Mouse (Mus musculus) neutrophil, adult 5-6 weeks (primary cell): ENCODE results near the gene Slc46a3. TPM values are rescaled to one million over a fixed set of nuclear protein-coding genes. Genes with fewer than 3 reads are reported as not detected.

ENCODE experiments used
- ATAC-seq: fragments of 151-379, 151-347 bp; 2 replicates; pipeline ENCODE4 v1.8.0; 2017; ENCODE audit warnings: mild to moderate bottlenecking, moderate TSS enrichment; ENCODE audit not compliant: insufficient number of reproducible peaks, poor library complexity, low FRiP score, severe bottlenecking; ENCODE audit errors: extremely low read depth
- total RNA-seq: library from RNA; stranded (forward); fragments of 200-1000 nt; gene quantifications from 2 replicates; pipeline ENCODE4 v1.2.3, GENCODE M21; 2017

The Slc46a3 gene
- 10.2 and 16.6 TPM in 2 replicates for total RNA-seq

DNA sequence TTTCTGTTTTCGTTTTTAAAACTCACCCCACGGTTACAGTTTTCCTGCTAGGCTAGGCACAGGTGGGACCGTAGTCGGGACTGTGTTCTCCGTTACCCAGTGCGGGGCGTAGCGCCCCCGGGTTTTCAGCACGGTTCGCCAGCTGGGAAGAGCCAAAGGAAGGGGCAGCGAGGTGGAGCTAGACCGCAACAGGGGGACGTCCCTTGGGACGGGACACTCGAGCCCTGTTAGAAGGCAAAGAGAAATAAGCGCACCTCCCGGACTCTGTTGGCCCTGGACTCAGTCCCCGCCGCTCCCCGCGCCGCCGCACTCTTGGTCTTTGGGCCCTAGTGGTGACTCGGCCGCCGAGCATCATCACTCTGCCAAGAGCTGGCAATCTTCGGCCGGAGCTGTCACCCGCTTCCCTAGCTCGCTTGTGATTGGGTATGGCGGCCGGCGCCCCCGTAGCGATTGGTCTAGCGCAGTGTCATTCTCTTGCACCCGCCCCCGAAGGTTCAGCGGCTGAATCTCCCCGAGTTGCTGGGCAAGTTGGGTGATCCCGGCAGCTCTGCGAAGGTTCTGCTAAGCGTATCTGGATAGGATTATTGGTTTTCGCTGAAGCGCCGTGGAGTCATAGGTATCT lies at the start of gene Slc46a3:
Gene Slc46a3 (minus strand): TSS at position 361 of the 622 bp plus-strand sequence.
- peak; percentile 86 for ATAC-seq

DNA sequence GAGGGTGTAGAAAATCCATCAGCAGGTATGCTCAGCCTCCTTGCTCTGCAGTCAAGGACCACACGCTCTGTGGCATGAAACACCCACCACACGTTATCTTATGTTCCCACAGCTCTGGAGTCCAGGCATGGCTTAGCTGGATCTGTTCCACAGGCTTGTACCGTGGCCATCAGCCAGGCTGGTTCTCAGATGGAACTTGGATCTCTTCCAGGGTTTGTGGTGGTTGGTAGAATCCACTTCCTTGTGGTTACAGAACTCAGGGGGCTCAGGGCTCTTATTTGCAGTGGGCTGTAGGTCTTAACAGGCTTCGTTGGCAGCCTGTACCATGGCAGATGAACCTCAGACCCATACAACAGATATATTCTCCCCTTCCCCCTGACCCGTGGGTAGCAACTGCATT lies 44.6 kb upstream of the Slc46a3 start:
- no peak for ATAC-seq

DNA sequence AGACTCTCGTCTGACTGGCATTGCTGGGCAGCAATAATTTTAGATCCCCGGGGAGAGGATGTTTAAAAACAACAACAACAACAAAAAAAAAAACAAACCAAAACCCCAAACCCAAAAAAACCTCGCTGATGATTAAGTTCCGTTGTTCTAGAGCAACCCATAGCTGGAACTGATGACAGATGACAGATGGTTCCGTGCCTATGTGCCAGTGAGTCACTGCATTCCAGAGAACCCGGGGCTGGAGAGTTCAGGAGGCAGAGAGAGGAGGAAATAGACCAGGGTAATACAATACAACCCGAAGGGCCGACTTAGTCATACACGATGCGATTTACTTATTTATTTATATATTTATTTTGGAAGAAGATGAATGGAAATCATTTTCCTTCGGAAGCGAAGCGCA lies 40.5 kb upstream of the Slc46a3 start:
- ATAC-seq: no peak

DNA sequence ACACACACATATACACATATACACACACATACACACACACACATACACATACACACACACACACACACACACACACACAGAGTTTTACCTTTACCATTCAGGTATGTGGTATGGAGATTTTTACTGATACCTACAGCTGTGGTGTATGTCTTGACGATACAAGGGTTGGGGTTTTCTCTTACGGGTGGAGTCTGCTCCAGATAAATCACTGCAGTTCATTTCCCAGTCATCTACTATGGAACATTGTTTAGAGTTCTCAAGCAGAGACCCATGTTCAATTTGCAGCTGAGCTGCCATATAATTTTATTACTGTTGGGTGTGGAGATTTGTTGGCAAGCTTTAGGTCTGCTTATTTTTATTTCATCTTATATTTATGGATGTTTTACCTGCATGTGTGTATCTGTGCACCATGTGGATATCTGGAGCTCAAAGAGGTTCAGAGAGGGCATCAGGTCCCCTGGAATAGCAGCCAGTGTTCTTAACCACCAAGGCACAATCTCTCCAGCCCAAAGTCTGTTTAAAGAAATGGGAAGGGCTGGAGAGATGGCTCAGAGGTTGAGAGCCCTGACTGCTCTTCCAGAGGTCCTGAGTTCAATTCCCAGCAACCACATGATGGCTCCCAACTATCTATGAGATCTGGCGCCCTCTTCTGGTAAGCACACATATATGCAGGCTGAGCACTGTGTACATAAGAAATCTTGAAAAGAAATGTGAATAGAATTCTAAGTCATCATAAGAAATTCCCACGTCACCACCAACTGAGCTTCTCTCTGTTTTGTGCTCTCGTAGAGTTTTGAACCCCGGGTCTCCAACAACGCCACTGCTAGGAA lies 34.3 kb upstream of the Slc46a3 start:
- ATAC-seq: no peak

DNA sequence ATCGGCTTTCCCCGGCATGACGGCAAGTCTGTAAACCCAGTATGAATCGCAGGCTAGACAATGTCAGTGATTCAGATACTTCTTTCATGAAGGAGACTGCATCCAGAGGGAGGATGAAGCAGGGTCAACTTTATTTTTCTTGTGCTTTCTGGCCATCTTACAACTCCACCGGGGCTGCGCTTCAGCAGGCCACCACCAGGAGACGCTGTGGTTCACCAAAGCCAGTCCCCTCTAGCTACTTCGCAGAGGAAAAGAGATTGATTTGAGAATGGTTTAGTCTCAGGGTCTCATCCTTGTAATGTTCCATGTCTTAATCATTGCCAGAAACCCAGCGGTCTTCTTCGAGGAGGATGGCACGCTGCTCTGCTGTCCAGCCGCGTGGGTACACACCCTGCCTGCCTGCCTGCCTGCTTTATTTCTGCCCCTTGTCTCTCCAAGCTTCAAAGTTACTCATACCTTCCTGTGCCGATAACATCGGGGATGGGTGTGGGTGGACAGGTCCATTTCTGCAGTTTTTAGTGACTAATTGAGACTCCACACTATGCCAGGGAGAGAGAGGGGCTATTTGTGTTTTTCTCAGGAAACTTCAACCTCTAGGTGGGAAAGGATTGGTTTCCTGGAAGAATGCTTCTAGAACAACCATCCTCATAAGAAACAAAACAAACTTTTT lies 31.5 kb upstream of the Slc46a3 start:
- no peak for ATAC-seq

DNA sequence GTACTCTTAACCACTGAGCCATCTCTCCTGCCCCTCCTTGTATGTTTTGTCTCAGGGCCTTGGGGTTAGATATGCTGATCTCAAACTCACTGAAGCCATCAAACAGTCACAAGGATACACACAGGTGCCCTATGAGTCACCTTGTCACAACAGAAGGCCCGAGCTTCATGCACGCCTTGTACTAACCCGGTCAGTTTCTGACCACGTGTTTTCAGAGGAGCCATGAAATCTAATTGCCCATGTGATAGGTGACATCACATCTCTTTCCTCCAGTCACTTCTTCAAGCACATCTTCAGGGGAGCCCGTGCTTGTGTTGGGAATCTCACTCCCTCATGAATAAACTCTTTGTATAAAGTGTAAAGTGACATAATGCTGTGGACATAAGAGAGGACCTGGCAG lies 30.0 kb upstream of the Slc46a3 start:
- no peak for ATAC-seq

DNA sequence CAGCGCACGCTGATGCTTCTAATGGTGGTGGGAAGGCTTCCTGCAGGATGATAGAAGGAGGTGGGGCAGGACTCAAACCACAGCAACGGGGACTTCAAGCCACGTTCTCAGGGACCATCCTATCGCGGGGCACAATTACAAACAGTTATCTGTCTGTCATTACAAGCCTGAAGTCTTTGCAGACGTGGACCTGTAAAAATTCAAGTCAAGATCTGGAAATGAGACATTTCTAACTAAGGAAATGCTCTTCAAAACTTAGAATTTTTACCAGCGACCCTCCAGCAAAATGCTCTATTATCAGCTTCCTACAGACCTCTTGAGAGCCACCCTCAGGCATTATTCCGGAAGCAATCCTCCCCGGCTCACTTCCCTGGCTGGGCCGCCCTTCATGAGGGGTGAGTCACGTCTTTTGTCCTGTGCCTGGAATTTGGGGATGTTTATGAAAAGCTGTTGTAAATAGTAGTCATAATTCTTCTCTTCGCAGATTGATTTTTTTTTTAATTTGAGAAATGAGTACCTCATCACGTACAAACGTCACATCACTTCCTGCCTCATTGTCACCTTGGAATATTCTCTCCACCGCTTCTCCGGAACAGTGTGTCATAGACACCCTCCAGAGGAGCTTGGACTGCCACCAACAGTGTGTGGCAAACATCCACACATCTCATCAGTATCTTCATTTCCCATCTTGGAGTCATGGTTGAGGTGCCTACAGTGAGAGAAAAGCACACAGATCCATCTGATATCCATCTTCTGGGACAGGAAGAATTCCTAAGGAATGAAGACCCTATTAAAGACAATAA lies 23.6 kb upstream of the Slc46a3 start:
- no peak for ATAC-seq

DNA sequence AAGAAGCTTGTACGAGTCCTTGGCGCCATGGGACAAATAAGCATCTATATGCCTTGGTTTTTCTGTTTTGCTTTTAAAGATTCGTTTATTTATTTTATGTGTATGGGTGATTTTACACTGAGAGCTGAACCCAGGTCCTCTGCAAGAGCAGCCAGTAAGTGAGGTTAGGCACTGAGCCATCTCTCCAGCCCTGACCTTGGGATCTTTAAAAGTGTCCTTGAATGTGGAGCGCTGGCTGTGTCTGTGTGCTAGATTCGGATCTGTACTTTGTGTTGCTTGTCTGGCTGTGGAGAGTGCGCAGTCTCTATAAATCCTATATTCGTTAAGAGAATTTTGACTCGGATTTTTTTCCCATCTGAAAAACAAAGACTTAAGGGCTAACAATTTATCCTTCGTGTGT lies 21.6 kb upstream of the Slc46a3 start:
- no peak for ATAC-seq

DNA sequence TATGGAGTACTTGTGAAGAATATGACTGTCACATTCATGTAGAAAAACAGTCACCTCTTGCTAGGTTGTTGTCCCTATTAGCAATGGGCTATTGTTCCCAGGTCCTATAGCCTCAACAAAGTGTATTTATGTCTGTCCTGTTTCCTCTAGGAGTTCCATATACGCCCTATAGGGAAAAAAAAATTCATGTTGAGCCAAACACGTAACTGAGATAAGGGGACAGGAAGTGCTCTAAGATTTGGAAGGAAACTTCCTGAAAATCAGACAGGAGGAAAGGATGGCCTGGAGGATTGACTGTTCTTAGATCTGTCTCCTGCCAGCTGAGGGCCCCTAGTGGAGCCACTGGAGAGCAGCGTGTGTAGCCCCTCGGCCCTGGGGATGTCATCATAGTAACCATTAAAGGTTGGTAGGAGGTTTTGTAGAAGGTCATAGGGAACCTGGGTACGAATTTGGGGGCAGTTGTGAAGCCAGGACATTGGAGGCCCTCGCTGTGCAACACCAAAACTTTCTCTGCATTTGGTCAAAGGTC lies 20.5 kb upstream of the Slc46a3 start:
- ATAC-seq: no peak

DNA sequence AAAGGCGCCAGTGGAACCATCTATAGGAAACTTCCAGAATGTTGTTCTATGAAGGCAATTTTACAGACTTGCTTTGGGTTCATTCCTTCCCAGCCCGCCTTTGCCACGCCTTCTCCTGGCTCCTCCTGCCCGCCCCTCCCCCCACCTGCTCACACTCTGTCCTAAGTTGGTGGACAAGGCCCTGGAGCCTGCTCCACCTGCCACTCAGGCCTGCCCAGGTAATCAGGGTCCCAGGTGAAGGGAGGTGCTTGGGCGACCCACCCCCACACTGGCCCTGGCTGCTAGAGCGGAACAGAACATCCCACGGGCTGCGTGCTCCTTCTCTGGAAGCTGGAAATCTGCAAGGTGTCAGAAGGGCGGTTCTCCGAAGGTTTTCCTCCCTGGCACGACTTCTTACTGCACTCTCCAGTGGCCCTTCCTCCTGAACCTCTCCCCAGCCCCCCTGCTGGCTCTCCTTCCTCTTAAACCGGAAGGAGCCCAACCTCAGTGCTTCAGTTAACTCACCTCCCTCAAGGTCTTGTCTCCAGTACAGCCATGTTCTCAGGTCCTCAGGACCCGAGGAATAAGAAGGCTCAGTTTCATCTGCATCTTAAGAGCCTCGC lies 18.7 kb upstream of the Slc46a3 start:
- no peak for ATAC-seq

DNA sequence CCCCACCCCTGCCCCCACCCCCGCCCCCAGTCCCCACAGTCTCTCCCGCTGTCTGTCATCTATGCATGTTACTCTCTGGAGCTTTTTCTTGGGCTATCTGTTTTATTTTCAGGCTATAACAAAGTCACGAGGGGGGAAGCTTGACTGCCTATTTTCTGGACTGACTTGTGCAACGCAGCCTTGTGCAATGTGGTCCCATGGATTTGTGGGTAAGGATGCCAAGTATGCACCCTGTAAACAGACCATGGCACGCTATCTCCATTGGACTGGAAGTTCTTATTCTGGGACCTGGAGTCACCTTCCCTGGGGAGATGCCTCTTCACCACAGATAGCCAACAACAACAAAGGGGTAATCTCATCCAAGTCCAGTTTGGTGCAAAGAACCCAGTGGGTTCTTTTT lies 17.1 kb upstream of the Slc46a3 start:
- ATAC-seq: no peak

DNA sequence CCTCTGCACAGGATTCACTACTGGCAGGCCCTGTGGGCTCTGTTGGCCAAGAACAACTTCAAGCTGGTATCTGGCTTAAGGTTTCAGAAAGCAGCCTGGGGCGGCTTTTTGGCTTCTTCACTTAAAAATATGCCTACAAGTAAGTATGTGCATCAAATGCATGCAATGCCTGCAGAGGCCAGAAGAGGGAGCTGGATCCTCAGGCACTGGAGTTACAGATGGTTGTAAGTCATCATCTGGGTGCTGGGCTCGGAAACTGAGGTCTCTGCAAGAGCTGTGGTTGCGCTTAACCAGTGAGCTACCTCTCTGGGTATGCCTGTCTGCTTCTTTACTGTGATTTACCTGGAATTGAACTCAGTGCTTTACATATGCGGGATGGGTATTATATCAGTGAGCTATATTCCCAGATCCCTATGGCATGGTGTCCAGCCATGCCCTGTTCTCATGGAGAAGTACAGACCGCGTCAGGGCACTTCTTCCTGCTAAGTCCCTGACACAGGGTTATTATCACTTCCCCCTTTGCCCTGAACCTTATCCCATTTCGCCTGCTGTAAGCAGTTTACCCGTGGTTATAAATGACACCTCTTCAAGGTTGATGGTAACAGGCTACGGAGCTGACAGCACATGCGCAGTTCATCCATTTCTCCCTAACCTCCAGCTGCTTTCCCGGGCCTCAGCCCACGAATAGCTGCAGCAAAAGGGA lies 16.3 kb upstream of the Slc46a3 start:
- no peak for ATAC-seq

DNA sequence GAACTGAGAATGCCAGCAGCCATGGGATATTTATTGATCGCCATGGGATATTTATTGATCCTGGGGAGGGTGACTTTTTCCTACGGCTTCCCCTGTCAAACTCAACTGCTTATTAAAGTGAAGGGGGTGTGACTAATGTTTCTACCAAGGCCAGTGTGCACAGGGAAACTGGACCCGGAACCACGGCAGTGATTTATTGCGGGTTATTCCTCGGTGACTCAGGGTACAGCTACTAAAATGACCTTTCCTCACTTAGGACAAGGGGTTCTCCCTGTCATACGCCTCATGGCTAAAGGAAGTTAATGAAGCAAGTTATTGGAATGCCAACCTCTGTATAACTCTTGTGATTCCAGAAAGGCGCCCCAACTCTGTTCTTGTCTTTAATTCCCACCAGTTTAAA lies 13.2 kb upstream of the Slc46a3 start:
- ATAC-seq: no peak

DNA sequence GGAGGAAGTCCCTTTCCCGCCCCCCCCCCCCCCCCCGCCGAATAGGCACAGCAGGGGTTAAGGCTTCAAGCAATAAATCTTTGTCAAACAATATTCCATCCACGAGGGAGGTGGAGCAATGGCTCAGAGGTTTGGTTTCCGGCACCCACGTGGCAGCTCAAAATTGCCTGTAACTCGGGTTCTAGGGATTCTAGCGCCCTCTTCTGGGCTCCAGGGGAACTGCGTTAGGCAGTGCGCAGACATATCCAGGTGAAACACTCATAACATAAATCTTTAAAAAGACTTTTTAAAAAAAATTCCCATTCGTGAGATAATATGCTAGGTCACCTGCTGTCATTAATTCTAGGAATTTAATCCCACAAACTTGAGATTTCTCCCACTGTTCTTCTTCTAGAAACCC lies 12.5 kb upstream of the Slc46a3 start:
- ATAC-seq: no peak

DNA sequence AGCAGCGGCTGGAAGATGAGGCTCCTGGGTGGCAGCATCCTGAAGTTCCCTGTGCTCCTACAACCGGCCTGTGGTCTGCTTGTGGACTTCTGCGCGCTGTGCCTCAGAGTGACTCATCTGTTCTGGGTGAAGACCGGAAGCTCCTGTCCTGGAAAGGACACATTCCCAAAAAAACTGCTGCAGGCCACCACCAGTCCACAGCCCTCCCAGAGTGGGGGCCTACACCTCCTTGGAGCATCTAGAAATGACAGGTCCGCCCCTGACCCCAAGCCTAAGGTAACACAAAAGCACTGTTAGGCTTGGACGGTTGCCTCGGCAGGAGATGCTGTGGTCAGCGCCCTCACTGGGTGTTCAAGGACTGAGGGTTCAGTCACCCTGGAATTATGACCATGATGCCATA lies 8.6 kb upstream of the Slc46a3 start:
- no peak for ATAC-seq

DNA sequence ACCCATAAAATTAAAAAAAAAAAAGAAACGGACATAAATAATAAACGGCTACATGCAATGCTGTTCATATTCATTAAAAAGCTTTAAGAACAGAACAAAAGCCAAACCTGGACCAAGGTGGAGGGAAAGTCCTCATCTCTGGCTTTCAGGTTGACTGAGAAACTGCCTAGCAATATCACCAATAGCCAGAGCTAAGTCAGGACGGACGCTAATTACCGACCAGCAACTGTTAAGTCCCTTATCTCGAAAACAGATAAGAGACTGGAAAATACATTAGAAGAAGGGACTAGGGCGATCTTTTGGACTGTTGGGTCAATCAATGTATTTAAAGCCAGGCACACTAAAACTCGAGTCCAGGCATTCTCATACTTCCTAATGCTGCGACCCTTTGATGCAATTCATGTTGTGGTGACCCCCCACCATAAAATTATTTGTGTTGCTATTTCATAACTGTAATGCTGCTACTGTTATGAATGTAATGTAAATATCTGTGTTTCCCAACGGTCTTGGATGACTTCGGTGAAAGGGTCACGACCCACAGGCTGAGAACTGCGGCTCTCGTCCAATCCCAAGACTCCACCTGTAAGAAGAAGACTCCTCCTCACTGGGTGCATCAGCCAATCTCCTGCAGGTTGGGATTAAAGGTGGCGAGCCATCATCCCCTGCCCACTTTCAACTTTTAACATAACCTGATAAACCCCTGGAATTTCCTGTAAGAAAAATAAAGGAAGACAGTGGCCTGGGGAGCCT lies 7.6 kb upstream of the Slc46a3 start:
- ATAC-seq: no peak

DNA sequence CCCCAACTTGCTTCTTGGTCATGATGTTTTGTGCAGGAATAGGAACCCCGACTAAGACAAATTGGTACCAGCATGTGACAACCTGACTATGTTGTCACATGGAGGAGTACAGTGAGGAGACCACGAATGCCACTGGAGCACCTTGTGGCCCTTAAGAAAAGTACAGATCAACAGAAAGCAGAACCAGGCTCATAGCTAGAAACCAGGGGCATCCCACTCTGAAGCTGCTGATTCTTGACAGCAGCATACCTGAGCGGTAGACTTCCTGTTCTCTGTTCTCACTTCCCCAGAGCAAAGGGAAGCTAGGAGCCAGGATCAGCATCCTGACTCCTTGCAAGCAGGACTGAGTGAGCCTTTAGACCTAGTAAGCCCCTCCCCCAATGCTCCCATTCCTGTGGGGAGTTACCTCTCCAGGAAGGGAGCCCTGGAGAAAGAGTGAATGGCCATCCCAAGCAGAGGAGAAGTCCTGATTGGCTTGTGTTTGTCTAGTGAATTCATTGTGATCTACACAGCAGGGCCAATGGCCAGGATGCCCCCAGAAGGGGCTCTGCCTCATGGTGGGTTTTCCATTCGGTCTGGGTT lies 4.4 kb upstream of the Slc46a3 start:
- ATAC-seq: peak; percentile 55
